Mouse (Mus musculus) kidney, adult 2 months (tissue): ENCODE measurements around the gene Tmem256.

Experiments used
- CTCF ChIP-seq: fragments of 200-500 bp; conservative IDR thresholded peaks from 2 replicates; pipeline ENCODE4 v1.5.1; 2011; ENCODE audit warnings: low read depth, mild to moderate bottlenecking, control low read depth, low read length, moderate library complexity, mixed read lengths; ENCODE audit not compliant: insufficient read depth, insufficient read length
- POLR2A ChIP-seq: fragments of 200-500 bp; IDR thresholded peaks from one replicate; pipeline ENCODE4 v1.6.1; 2011; ENCODE audit warnings: low read depth, low read length, control low read depth

DNA sequence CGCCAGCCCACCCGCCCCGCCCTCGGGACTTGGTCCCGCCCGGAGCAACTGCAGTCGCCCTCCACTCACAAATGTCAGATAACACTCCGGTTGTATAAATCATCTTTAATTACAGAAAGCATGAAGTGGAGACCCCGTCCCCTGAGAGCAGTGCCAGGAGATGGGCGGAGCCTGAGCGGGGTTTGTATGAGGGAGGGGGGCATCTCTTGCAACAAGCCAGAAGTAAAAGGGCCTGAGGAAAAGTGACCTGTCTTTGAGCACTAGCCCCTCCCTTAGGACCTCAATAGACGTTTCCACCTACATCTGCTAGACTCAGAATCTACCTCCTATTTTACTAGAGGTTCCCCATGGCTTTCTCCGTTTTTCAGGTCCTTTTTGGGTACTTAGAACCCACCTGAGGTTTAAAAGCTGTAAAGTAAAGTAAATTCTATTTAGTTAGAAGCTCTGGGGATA lies 42.3 kb upstream of the Tmem256 start:
- TF ChIP-seq CTCF: no peak
- no peak for TF ChIP-seq POLR2A
